Mouse (Mus musculus): ENCODE data around the gene Igfbp7. TPM values are rescaled to one million over a fixed set of nuclear protein-coding genes. Genes with fewer than 3 reads are reported as not detected.

Gene Igfbp7
- polyA plus RNA-seq, 1 experiment from 2014 or later, result 10.4 TPM

DNA sequence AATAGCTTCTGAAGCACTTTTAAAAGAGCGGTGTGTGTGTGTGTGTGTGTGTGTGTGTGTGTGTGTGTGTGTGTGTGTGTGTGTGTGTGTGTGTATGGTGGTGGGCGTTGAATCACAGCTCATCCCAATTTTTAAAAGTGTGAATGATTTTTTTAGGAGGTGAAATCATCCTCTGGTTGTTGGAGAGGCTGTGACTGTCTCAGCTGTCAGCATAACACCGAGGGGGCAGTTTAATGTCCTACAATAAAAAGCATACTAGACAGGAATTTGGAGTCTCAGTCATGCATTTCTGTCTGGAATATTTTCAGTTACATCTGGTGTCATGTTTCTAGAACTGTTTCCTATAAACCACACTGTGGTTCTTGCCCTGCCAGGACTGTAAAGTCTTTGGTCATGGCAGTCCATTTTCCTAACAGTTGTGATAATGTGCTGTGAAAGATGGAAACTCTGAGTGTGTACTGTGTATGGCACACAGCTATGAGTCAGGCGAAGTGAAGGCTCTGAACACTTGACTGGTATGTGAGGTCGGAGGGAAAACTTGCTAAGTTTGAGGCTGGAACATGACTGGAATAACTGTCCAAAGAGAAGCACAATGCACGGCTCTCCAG, 106.4 kb downstream of the Igfbp7 start:
- 94% methylated on average over 6 of the region's 6 CpGs for WGBS
- no peak overlapping the region for H3K27ac ChIP-seq (replicated peaks)
- H3K36me3 ChIP-seq, result peaks cover 90% of the 10 kb centered on the region
- DNase-seq (ENCODE audit: low spot score), result no peak
- no peak overlapping the region for H3K4me3 ChIP-seq
- no peaks in the 10 kb centered on the region for H3K9me3 ChIP-seq (replicated peaks)
- no peaks in the 10 kb centered on the region for H3K4me1 ChIP-seq
- no peaks in the 10 kb centered on the region for H3K27me3 ChIP-seq (ENCODE audit: low read depth, poor library complexity, severe bottlenecking)

DNA sequence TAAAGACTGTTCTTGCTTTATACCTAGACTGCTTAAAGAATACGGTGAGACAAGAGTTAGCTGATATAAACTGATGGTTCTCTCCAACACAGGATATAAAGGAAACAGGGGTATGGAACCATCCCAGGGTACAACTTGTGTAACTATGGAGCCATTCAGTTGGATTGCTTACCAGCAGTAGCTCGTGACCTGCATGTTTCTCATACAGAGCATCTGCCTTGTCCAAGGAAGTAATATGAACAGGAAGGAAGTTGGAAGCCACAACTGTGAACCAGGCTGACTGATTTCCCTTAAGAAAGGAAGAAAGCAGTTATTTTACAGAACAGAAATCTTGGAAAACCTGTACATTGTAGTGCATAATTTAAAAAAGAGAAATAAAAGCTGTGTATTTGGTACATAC, 108.4 kb downstream of the Igfbp7 start:
- H3K9me3 ChIP-seq (replicated peaks), result no peaks in the 10 kb centered on the region
- WGBS, result 93% methylated on average over 2 of the region's 2 CpGs
- no peaks in the 10 kb centered on the region for H3K27me3 ChIP-seq (ENCODE audit: low read depth, poor library complexity, severe bottlenecking)
- no peak overlapping the region for H3K27ac ChIP-seq (replicated peaks)
- H3K36me3 ChIP-seq, result peaks cover 88% of the 10 kb centered on the region
- DNase-seq (ENCODE audit: low spot score), result no peak
- no peak overlapping the region for H3K4me3 ChIP-seq
- H3K4me1 ChIP-seq, result no peaks in the 10 kb centered on the region

Other genes with a start within 250 kb of the Igfbp7 start
- gene Spink2, start 196.6 kb downstream of the Igfbp7 start, polyA plus RNA-seq (2016; fragmentation: Nextera tagmentation; extraction: Ambion mirVana), result 0.53 and 0.86 TPM in 2 replicates
- 17.8 and 19.5 TPM in 2 replicates for gene Rest, start 142.6 kb downstream of the Igfbp7 start, polyA plus RNA-seq (2016; fragmentation: Nextera tagmentation; extraction: Ambion mirVana)
- 32.9 and 37.2 TPM in 2 replicates for gene Noa1, start 98.0 kb downstream of the Igfbp7 start, polyA plus RNA-seq (2016; fragmentation: Nextera tagmentation; extraction: Ambion mirVana)
- 97.2 and 100 TPM in 2 replicates for gene Polr2b, start 97.9 kb downstream of the Igfbp7 start, polyA plus RNA-seq (2016; fragmentation: Nextera tagmentation; extraction: Ambion mirVana)